Comparison of ENCODE assay signal across 18 mouse cellular contexts in genomic region chr7:57635687-57636086, GRCm38 (mm10).
"Had no signal": no experiment of that assay in that cellular context is flagged by ENCODE, and none has a peak within 500 bp of the region (broad histone marks: within the 10 kb centered on the region; RNA-seq: fewer than 3 reads in every experiment).

No protein-coding gene starts in this region.

- H3K36me3 ChIP-seq: intestine, embryonic 15.5 days; limb, embryonic 10.5 days; limb, embryonic 13.5 days; liver, embryonic 12.5 days; liver, embryonic 15.5 days; lung, embryonic 15.5 days had no signal

- H3K4me3 ChIP-seq: intestine, embryonic 15.5 days; limb, embryonic 10.5 days; limb, embryonic 13.5 days; liver, embryonic 12.5 days; liver, embryonic 15.5 days; lung, embryonic 15.5 days had no signal

- H3K4me2 ChIP-seq: intestine, embryonic 15.5 days; limb, embryonic 13.5 days; liver, embryonic 12.5 days; liver, embryonic 15.5 days; lung, embryonic 15.5 days; midbrain, embryonic 11.5 days had no signal

- H3K4me1 ChIP-seq: intestine, embryonic 15.5 days; limb, embryonic 10.5 days; limb, embryonic 13.5 days; liver, embryonic 12.5 days; liver, embryonic 15.5 days; lung, embryonic 15.5 days had no signal

- DNase-seq: liver; lung, adult 18-20 months; lung, postnatal 10 days; lung, postnatal 36 days; midbrain, embryonic 14.5 days; right cerebral cortex, postnatal 14 days; right cerebral cortex, postnatal 4 days; thymus, adult 2 months; thymus, postnatal 14 days; thymus, postnatal 4 days had no signal

- H3K9ac ChIP-seq: intestine, embryonic 15.5 days; limb, embryonic 13.5 days; liver, embryonic 12.5 days; liver, embryonic 15.5 days; lung, embryonic 15.5 days had no signal

- ATAC-seq: intestine, embryonic 15.5 days; liver, embryonic 12.5 days had no signal

- H3K9me3 ChIP-seq: intestine, embryonic 15.5 days; limb, embryonic 10.5 days; limb, embryonic 13.5 days; liver, embryonic 12.5 days; liver, embryonic 15.5 days; lung, embryonic 15.5 days had no signal

- H3K27me3 ChIP-seq: intestine, embryonic 15.5 days; limb, embryonic 13.5 days; liver, embryonic 12.5 days; liver, embryonic 15.5 days; lung, embryonic 15.5 days had no signal

- H3K27ac ChIP-seq: intestine, embryonic 15.5 days; limb, embryonic 10.5 days; limb, embryonic 13.5 days; liver, embryonic 12.5 days; liver, embryonic 15.5 days; lung, embryonic 15.5 days; stomach, postnatal 0 days had no signal
